In the genomic region with DNA sequence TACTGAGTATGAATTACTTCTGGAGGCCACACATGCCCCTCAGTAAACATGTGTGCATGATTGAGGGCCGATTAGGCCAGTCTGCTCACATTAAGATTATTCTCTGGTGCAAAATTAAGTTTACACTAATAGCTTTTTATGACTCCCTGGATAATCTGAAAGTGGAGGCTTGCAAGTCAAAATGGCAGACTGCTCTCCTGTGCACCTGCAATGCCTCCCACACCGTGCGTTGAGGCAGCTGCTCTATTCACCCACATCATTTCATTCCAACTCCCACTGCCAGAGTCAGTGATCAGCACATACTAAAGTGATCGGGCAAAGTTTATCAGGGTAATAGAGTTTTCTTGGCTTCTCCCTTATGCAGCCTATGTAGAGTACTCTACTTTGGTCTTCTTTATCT, we compare ENCODE assay signal across 15 mouse cellular contexts.
"Had no signal": no experiment of that assay in that cellular context is flagged by ENCODE, and none has a peak within 500 bp of the region (broad histone marks: within the 10 kb centered on the region; RNA-seq: fewer than 3 reads in every experiment).

No protein-coding gene starts in this region.

- H3K9me3 ChIP-seq: neural tube, embryonic 12.5 days; stomach, embryonic 15.5 days had no signal

- H3K4me3 ChIP-seq: neural tube, embryonic 12.5 days; stomach, embryonic 15.5 days had no signal

- H3K36me3 ChIP-seq: neural tube, embryonic 12.5 days; stomach, embryonic 15.5 days had no signal

- H3K27ac ChIP-seq: neural tube, embryonic 12.5 days; stomach, embryonic 15.5 days; stomach, postnatal 0 days had no signal

- H3K4me1 ChIP-seq: neural tube, embryonic 12.5 days; stomach, embryonic 15.5 days had no signal

- H3K9ac ChIP-seq: neural tube, embryonic 12.5 days; stomach, embryonic 15.5 days had no signal

- DNase-seq: retina, postnatal 1 day; right cerebral cortex, adult 18-20 months; right cerebral cortex, postnatal 14 days; right cerebral cortex, postnatal 25 days; right cerebral cortex, postnatal 4 days; spleen, adult 18-20 months; thymus, adult 18-20 months; thymus, adult 2 months; thymus, postnatal 14 days; thymus, postnatal 25 days; thymus, postnatal 36 days; thymus, postnatal 4 days had no signal

- H3K27me3 ChIP-seq: neural tube, embryonic 12.5 days; stomach, embryonic 15.5 days had no signal

- H3K4me2 ChIP-seq: neural tube, embryonic 12.5 days; stomach, embryonic 15.5 days had no signal
